Mouse (Mus musculus): ENCODE data around the gene Ccdc83. TPM values are rescaled to one million over a fixed set of nuclear protein-coding genes. Genes with fewer than 3 reads are reported as not detected.

The Ccdc83 gene
- 0.14 TPM in 1 of 2 replicates, not detected in the other for polyA plus RNA-seq (2012; rRNA removed)
- polyA plus RNA-seq (2014; fragmentation: Nextera tagmentation; extraction: Ambion mirVana): not detected in 2 replicates

- DNase-seq (ENCODE audit: low spot score) (peak; percentile 70), ATAC-seq (ENCODE audit: low FRiP score, low read depth) (peak; percentile 92)
- Histone ChIP-seq H3K9me3 (ENCODE audit: control insufficient read depth, low read length) (no peaks in the 10 kb centered on the region), H3K36me3 (ENCODE audit: control insufficient read depth, insufficient read depth, low read length) (no peaks in the 10 kb centered on the region), H3K4me2 (replicated peaks; ENCODE audit: low read depth, low read length, severe bottlenecking) (peak within 1 kb of the TSS; percentile 63), H3K27ac (replicated peaks; ENCODE audit: low read depth, low read length) (no peak within 1 kb of the TSS), H3K9ac (ENCODE audit: low read depth, low read length, severe bottlenecking) (peak within 1 kb of the TSS; percentile 34; the same call in 1 of the 2 replicates), H3K4me3 (replicated peaks; ENCODE audit: low read length) (peak within 1 kb of the TSS; percentile 28), H3K27me3 (ENCODE audit: control insufficient read depth, insufficient read depth, low read length) (no peaks in the 10 kb centered on the region), H3K4me1 (ENCODE audit: control insufficient read depth, insufficient read depth, low read length) (no peaks in the 10 kb centered on the region)
- WGBS: 5% methylated on average over 28 of the region's 28 CpGs
- TF ChIP-seq POLR2A (IDR thresholded peaks at IDR 0.05; ENCODE audit: borderline replicate concordance, extremely low read depth, insufficient read depth, insufficient read length): no peak
These were observed at the start of gene Ccdc83 for GRCm38 (mm10) chr7:90265289-90265970. Gene Ccdc83, minus strand, starts transcription at chr7:90265777.

- no peak for TF ChIP-seq POLR2A (IDR thresholded peaks at IDR 0.05; ENCODE audit: borderline replicate concordance, extremely low read depth, insufficient read depth, insufficient read length)
These were observed 47.8 kb upstream of the Ccdc83 start for GRCm38 (mm10) chr7:90313421-90313820.

GRCm38 (mm10) chr7:90312151-90312883, 46.7 kb upstream of the Ccdc83 start:
- TF ChIP-seq POLR2A (IDR thresholded peaks at IDR 0.05; ENCODE audit: borderline replicate concordance, extremely low read depth, insufficient read depth, insufficient read length): no peak
- no peak overlapping the region for H3K4me3 ChIP-seq (replicated peaks; ENCODE audit: low read length)
- no peaks in the 10 kb centered on the region for H3K27me3 ChIP-seq (ENCODE audit: control insufficient read depth, insufficient read depth, low read length)
- H3K4me2 ChIP-seq (replicated peaks; ENCODE audit: low read depth, low read length, severe bottlenecking): no peak overlapping the region
- 49% methylated on average over 7 of the region's 7 CpGs for WGBS
- DNase-seq (ENCODE audit: low spot score) (no peak), ATAC-seq (ENCODE audit: low FRiP score, low read depth) (peak; percentile 44; the same call in 1 of the 2 replicates)
- H3K4me1 ChIP-seq (ENCODE audit: control insufficient read depth, insufficient read depth, low read length): no peaks in the 10 kb centered on the region
- no peaks in the 10 kb centered on the region for H3K9me3 ChIP-seq (ENCODE audit: control insufficient read depth, low read length)
- H3K9ac ChIP-seq (ENCODE audit: low read depth, low read length, severe bottlenecking): no peak overlapping the region
- no peaks in the 10 kb centered on the region for H3K36me3 ChIP-seq (ENCODE audit: control insufficient read depth, insufficient read depth, low read length)
- no peak overlapping the region for H3K27ac ChIP-seq (replicated peaks; ENCODE audit: low read depth, low read length)

More at GRCm38 (mm10) chr7:90313421-90313820, 47.8 kb upstream of the Ccdc83 start:
- Histone ChIP-seq H3K4me3 (replicated peaks; ENCODE audit: low read length) (no peak overlapping the region), H3K4me2 (replicated peaks; ENCODE audit: low read depth, low read length, severe bottlenecking) (no peak overlapping the region), H3K27me3 (ENCODE audit: control insufficient read depth, insufficient read depth, low read length) (no peaks in the 10 kb centered on the region), H3K9me3 (ENCODE audit: control insufficient read depth, low read length) (no peaks in the 10 kb centered on the region), H3K9ac (ENCODE audit: low read depth, low read length, severe bottlenecking) (no peak overlapping the region), H3K27ac (replicated peaks; ENCODE audit: low read depth, low read length) (no peak overlapping the region), H3K36me3 (ENCODE audit: control insufficient read depth, insufficient read depth, low read length) (no peaks in the 10 kb centered on the region), H3K4me1 (ENCODE audit: control insufficient read depth, insufficient read depth, low read length) (no peaks in the 10 kb centered on the region)
- DNase-seq (ENCODE audit: low spot score): no peak
- ATAC-seq (ENCODE audit: low FRiP score, low read depth): no peak
- WGBS: 53% methylated on average over 3 of the region's 3 CpGs

GRCm38 (mm10) chr7:90308003-90308402, 42.4 kb upstream of the Ccdc83 start:
- ATAC-seq (ENCODE audit: low FRiP score, low read depth) (no peak), DNase-seq (ENCODE audit: low spot score) (no peak)
- H3K27ac ChIP-seq (replicated peaks; ENCODE audit: low read depth, low read length): no peak overlapping the region
- H3K4me3 ChIP-seq (replicated peaks; ENCODE audit: low read length): no peak overlapping the region
- H3K27me3 ChIP-seq (ENCODE audit: control insufficient read depth, insufficient read depth, low read length): no peaks in the 10 kb centered on the region
- H3K9me3 ChIP-seq (ENCODE audit: control insufficient read depth, low read length): no peaks in the 10 kb centered on the region
- TF ChIP-seq POLR2A (IDR thresholded peaks at IDR 0.05; ENCODE audit: borderline replicate concordance, extremely low read depth, insufficient read depth, insufficient read length): no peak
- 48% methylated on average over 6 of the region's 6 CpGs for WGBS
- H3K36me3 ChIP-seq (ENCODE audit: control insufficient read depth, insufficient read depth, low read length): no peaks in the 10 kb centered on the region
- H3K9ac ChIP-seq (ENCODE audit: low read depth, low read length, severe bottlenecking): no peak overlapping the region
- H3K4me1 ChIP-seq (ENCODE audit: control insufficient read depth, insufficient read depth, low read length): 0 out of 2 replicates have a peak, but pooled peaks cover 2% of the 10 kb centered on the region
- H3K4me2 ChIP-seq (replicated peaks; ENCODE audit: low read depth, low read length, severe bottlenecking): no peak overlapping the region

- Histone ChIP-seq H3K27ac (replicated peaks; ENCODE audit: low read depth, low read length) (no peak overlapping the region), H3K4me1 (ENCODE audit: control insufficient read depth, insufficient read depth, low read length) (0 out of 2 replicates have a peak, but pooled peaks cover 2% of the 10 kb centered on the region), H3K9ac (ENCODE audit: low read depth, low read length, severe bottlenecking) (no peak overlapping the region), H3K4me2 (replicated peaks; ENCODE audit: low read depth, low read length, severe bottlenecking) (no peak overlapping the region), H3K36me3 (ENCODE audit: control insufficient read depth, insufficient read depth, low read length) (no peaks in the 10 kb centered on the region), H3K4me3 (replicated peaks; ENCODE audit: low read length) (no peak overlapping the region), H3K27me3 (ENCODE audit: control insufficient read depth, insufficient read depth, low read length) (no peaks in the 10 kb centered on the region), H3K9me3 (ENCODE audit: control insufficient read depth, low read length) (no peaks in the 10 kb centered on the region)
- ATAC-seq (ENCODE audit: low FRiP score, low read depth) (no peak), DNase-seq (ENCODE audit: low spot score) (no peak)
- WGBS: 87% methylated on average over 1 of the region's 1 CpGs
- TF ChIP-seq POLR2A (IDR thresholded peaks at IDR 0.05; ENCODE audit: borderline replicate concordance, extremely low read depth, insufficient read depth, insufficient read length): no peak
These were observed 41.4 kb upstream of the Ccdc83 start for GRCm38 (mm10) chr7:90306968-90307367.

Measured in limb, embryonic 14.5 days (tissue).